Mouse (Mus musculus): ENCODE results near the gene Wdfy4.

DNA sequence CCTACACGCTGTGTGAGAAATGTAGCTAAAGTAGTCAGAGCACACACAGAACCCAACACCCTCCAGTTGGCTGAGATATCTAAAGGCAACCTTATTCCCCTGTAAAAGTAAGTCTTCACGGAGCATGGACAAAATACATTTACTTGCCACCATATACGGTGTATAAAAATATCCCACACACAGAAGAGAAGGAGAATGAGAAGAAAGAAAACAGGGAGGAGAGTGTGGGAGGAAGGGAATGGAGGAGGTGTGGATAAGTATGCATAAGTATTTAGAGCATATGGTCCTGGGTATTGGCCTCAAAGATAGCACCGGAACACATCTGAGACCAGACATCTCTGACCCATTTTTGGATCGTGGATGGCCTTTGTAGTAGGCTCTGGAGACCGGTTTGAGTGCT lies 50.1 kb downstream of the Wdfy4 start:
- no peak for TF ChIP-seq CTCF (IDR thresholded peaks at IDR 0.05; ENCODE audit: low read depth)
- no peak for TF ChIP-seq EP300 (IDR thresholded peaks at IDR 0.05; ENCODE audit: low read depth)
